Mouse (Mus musculus) E14TG2a.4 (cell line): ENCODE results near the gene Swt1.

Experiments used
- CTCF ChIP-seq: conservative IDR thresholded peaks from 2 replicates; pipeline ENCODE4 v1.5.1; 2014; ENCODE audit warnings: low read length
- NANOG ChIP-seq: IDR thresholded peaks from 2 replicates; pipeline ENCODE4 v1.6.1; 2014; ENCODE audit warnings: borderline replicate concordance, low read length, mixed read lengths

DNA sequence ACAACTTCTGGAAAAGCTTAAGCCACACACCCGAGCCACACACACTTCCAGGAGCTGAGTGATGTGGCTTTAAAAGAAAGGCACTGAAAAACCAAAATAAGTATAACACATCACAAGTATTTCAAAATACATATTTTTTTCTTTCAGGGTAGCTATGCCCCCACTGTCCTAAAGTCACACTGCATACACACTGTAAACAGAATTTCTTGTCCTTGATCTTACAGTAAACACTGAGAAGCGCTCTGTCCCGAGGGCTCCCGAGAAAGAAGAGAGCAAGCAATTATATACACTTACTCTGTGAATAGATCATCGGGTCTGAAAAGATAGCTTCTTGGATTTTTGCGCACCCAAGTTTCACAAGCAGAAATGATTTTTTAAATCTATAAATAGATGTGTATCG is 109.0 kb downstream of the Swt1 start:
- TF ChIP-seq CTCF (no peak), NANOG (no peak)
